Mouse (Mus musculus) urinary bladder, postnatal 36 days (tissue): Measurements from ENCODE around the gene Onecut3.

Source experiments
- DNase-seq, 2 experiments: peaks; one replicate each; pipeline ENCODE4 v3.0.0; 2022; ENCODE audit warnings: low spot score in 2 of 2, mixed read lengths in 1 of 2

Onecut3 gene

DNA sequence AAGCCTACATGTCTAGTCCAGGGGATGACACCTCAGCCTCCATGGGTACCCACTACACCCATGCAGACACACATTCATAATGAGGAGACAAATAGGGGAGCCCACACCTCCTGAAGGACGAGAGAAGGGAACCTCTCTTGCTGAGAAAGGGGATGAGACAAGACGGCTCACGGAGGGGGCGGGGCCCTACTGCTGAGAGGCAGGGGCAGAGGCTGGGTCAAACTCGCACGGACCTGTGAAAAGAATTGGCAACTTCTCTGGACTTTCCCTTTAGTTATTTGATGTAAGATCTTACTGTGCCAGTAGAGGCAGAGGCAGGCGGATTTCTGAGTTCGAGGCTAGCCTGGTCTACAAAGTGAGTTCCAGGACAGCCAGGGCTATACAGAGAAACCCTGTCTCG is 57.7 kb downstream of the Onecut3 start:
- DNase-seq = no peak

DNA sequence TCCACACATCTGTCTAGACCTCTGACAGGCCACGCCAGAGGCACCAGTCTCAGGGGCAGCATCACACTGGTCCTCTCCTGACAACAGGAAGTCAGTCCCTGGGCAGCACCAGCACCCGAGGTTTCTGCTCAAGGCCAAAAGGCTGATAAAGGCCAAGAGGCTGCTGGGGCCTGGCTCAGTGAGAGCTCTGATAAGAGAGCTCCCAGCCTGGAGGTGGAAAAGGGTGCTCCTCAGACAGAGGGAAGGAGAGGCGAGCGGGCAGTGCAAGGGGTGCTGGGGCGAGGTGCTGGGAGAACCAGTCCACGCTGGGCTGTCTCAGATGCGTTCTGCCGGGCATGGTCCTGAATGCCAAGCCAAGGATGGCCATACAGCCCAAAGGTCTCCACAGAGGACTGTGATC is 58.9 kb downstream of the Onecut3 start:
- no peak for DNase-seq

DNA sequence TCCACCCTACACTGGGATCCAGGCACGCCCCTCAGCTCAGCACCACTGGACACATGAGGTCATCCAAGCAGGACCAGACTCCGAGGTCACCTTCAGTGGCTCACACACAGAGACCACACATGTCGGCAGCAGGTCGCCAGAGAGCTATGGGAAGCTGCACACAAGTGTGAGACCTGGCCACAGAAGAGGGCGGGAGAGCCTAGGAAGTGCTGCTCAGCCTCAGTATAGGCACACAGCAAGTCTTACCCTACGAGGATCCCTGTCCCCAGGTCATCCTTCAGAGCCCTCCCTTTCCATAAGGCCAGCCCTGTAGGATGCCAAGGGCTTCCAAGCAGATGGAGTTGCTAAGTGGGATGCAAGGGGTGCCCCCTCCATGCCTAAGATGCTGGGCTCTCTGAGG is 59.4 kb downstream of the Onecut3 start:
- no peak for DNase-seq

DNA sequence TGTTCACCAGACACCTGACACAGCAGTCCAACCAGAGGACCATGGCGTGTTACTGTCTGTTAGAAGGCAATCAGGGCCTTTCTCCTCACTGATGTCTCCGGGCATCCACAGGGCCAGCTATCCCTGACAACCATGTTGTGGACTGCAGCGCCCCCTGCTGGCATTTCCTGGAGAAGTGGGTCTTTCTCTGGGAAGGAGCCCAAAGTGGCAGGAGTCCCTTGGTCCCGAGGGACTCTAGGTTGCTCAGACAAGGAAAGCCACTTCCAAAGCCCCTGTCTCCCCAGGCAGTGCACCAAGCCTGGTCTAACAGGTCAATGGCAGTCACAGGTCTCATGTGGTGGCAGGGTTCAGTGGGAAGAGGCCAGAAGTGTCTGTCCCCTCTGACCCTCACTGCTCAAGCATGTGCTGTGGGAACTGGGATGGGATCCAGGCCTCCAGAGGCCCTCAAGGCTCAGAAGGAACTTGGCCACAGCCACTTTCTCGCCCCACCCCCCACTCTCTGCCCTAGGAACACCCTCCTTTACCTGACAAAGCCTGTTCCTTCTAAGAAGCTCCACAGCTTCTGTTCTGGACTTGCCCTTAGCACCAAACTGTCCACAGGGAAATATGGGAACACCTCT is 62.8 kb downstream of the Onecut3 start:
- DNase-seq = peak; percentile 52 to 71

DNA sequence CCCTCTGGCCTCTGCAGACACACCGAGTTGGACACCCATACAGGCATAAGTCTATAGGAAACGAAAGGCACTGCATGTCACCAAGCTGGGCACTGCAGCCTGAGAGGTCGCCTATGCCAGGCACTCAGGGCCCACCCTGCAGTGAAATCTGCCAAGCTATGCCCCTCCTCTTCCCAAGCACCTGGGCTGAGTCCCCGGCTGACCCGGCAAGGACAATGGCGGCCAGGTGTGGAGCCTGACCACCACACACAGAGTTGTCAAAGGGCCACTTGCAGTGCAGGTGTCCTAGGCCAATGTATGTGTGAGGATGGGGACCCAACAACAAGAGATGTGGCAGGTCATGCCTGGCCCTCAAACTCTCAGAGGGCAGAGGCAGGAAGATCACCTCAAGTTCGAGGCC is 64.8 kb downstream of the Onecut3 start:
- no peak for DNase-seq

DNA sequence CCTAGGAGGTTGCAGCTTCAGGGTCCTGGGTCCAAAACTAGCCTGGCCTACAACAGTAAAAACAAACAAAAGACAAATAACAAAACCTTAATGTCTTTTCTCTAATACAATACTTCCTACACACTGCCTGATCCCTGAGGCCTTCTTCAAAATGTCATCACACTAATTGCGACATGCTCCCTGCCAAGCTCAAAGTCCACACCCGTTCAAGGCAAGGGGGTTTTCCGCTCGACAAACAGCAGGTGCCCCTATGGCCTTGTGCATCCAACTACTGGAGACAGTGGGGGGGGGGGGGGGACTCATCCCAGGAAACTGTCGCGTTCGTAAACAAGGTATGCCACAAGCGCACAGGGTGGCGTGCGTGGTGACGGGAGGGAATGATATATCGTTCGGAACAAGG is 66.0 kb downstream of the Onecut3 start:
- DNase-seq = no peak

DNA sequence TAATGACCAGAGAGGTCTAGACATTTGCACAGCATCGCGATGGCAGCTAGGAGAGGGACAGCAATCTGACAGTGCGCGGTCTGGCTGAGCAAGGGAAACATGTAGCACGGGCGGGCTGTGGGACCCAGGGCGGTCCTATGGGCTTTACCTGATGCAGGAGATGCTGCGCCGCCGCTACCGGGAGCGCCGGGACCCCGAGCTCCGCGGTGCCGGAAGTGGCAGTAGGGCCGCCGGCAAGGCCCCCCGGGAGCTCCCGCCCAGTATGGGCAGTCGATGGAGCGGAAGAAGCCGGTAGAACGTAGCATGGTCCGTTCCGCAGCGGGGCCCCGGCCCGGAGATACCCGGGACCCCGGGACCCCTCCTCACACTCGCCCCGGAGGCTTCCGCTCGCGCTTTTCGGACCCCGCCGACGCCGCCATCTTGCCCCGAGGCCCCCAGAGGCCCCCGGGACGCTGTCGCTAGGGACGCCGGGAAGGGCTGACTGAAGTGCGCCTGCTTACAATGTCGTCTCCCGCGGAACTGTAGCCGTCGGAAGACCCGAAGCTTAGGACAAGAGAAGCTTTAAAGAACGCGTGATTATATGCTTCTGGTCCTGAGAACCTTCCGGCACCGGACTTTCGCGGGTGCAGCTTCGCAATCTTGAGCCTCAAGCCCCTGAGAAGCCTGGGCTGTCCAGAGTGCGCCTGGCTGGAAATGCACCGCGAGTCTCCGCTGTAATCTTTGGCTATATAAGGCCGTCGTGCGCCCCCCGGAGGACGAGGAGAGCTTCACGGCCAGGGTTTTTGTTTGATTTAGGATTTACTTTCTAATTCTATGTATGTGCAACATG is 66.7 kb downstream of the Onecut3 start, which contains the start of gene Rexo1:
Rexo1 (minus strand) TSS at position 445 of the 829 bp plus-strand sequence.
- DNase-seq = peak; percentile 89 to 93

DNA sequence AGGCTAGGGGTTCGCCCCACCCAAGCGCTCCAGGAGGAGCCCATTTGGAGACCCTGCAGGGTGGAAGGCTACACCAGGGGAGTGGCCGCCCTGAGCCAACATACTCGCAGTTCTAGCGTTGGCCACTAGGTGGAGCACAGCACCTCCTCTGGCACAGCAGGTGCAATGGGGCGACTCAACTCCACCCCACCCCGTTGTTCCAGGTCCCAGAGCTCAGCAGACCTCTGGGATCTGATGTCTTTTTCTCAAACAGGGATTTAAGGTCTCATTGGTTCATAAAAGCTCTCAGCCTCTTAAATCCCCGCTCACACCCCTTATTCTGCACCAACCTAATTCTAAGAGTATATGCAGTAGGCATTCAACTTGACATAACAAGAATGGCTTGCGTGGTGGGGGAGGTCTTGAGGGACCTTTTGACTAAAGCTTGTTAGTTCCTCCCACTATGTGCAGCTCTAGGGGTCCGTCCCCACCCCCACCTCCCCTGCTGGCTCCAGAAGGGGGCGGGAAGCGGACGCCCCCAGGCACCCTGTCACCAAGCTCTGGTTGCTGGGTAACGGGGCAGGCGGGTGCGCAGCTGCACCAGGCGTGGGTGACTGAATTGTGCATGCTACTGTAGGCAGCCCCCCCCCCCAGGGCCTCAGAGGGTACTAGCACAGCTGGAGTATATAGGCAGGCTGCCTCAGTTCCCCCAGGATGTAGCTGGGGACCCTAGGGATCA is 71.9 kb downstream of the Onecut3 start:
- peak; percentile 76 to 84 for DNase-seq
